Mouse (Mus musculus) naive thymus-derived CD4-positive, alpha-beta T cell, adult 2 months (primary cell): ENCODE results near the gene Rhot2.

ENCODE experiments used
- DNase-seq: peaks from one replicate; pipeline ENCODE4 v3.0.0-alpha.2; 2011; ENCODE audit warnings: low read depth

Rhot2 gene

DNA sequence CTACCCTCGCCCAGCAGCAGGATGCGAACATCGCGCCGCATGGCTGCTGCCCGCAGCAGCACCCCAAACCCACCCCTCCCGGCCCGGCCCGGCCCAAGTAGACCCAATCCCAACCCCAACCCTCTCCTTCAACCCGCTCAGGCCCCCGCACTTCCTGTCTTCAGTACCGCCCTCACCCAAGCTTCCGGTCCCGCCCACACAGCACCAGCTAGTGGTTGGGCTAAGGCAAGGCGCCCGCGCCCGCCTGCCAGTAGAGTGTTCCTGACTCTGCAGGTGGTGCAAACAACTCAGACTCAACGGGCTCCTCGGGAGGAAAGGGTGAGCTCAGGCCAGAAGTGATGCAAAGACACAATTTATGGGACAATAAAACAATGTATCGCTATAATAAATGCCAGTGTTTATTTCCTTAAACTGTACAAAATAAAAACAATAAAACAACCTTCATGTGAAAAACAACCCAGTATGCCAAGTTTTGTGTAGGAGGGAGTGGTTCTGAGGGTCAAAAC, at the start of gene Rhot2:
Gene Rhot2 (minus strand): TSS at position 456 of the 506 bp plus-strand sequence.
- DNase-seq: peak; percentile 95

DNA sequence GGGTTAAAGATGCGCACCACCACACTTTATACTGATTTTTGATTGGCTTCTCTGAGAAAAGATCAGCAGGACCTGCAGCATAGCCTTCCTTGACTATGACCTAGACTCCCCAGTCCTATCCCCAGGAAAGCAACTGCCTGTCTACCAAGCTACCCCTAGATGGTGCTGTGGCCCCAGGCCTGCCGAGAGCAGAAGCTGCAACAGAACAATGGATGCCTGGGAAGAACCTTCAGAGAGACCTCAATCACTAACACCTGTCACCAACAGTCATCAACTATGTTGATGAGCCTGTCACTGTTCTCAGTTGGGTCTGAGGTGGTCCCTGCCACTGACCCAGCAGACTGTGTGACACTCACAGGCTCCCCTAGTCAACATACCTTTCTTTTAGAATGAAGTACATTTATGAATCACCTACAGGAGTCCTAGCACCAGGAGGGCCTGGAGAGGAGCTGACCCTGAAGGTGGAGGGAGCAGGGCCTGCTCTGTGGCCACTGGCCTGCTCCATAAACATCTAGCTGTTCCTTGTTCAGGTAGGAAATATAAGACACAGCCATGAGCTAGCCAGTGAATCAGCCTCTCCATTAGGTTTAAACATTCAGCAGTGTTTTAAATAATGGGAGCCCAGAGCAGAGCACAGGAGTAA, 49.4 kb upstream of the Rhot2 start:
- peak; percentile 82 for DNase-seq

DNA sequence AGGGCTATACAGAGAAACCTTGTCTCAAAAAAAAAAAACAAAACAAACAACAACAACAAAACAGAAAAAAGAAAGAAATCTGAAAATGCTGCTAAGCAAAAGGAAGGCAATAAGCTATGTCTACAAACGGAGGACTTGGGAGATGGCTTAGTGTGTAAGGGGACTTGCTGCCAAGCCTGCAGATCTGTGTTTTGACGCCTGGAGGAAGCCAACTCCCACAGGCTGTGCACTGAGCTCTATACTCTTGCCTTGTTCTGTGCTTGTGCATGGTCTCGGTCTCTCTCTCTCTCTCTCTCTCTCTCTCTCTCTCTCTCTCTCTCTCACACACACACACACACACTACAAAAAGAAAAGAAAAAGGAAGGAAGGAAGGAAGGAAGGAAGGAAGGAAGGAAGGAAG, 44.2 kb upstream of the Rhot2 start:
- no peak for DNase-seq

DNA sequence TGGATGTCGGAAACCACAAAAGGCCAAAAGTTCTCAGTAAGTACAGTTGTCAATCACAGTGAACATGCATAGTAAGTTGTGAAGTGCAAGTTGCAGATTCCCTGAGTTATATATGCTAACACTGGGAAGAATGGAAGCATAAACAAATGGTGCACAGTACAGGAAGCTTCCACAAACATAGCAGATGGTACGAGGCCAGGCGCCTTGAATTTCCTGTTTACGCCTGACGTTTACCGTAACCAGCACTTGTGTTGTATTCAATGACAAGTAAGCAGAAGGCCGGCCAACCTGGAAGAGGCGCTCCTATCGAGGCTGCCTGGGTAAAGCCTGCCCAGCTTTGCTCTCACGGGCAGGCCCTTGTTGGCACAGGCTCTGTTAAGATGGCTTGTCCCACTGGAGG, 42.8 kb upstream of the Rhot2 start:
- no peak for DNase-seq

DNA sequence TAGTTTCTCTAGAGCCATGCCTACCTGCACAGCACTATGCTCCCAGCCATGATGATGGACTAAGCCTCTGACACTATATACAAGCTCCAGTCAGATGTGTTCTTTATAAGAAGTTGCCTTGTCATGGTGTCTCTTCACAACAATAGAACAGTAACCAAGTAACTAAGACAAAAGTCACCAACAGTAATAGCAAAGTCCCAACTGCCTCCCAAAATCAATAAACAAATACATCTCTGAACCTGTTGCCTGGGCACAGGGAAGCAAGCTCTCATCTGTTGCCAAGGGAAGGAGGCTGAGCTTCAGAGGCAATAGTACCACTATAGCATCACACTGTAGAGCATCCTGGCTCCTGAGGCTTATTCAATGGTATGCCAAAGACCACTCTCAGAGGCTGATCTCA, 42.2 kb upstream of the Rhot2 start:
- DNase-seq: no peak

DNA sequence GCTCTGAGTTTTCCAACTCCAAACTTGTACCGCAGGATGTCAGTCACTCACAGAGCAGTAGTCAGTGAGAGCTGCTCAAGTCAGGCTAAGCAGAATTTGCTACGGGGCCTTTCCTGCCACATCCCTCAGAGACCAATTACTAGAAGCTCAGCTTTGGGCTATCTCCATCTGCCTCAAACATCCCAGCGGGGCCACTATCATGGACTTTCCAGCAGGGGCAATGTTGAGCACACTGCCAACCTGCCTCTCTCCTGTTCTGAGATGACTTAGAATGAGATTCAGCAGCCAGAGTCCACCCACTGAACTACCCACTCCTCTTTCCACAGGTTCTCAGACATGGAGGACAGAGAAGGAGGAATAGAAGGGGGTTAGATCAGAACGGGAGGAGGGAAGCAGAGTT, 41.0 kb upstream of the Rhot2 start:
- peak; percentile 43 for DNase-seq

DNA sequence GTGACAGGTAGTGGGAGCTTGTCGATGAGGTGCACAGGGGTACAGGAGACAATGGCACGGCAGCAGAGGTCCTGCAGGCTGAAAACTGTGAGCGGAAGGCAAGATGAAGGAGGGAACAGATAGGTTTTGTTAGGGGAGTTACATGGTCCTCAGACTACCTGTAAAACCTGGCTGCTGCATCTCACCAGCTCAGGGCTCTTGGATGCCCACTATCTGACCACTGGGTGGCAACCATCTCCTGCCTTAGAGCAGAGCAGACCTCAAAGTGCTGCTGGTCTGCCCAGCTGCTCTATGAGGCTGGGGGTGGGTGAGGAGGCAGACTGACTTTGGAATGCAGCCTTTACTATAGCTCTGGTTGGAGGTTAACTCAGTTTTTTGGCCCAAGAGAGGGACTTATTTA, 39.2 kb upstream of the Rhot2 start:
- DNase-seq: no peak

DNA sequence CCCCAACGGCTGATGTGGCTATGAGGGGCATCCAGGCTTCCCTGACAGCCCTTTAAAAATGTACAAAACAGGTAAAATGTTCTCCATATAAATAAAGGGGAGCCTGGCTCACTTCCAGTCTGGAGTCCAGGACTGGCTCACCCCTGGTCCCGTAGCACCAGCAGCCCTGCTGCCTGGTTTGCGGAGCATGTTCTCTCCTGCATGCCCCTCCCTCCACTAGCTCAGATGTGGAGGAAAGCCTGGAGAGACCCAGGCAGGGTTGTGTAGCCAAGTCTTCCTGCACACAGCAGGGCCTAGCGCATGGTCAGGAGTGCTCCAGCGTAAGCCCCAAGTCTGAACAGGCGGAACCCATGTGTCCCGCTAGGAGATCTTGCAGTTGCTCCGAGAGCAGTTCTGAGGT, 38.6 kb upstream of the Rhot2 start:
- no peak for DNase-seq

DNA sequence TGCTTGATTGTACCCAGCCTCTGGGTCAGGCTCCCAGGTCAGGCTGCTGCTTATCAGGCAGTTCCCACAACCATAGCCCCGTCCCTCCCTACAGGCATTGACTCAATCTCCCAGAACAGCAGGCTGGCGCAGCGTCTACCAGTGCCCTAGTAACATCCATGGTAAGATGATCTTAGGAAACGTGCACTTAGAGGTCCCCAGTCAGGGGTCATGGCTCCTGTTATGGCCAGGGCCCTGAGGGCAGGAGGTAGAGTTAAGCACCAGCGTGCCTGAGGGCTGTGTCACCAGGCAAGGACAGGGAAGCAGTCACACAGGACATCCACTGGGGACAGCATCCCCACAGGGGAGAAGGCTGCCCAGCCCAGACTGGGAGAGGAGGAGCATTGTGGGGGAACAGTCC, 37.7 kb upstream of the Rhot2 start:
- no peak for DNase-seq

DNA sequence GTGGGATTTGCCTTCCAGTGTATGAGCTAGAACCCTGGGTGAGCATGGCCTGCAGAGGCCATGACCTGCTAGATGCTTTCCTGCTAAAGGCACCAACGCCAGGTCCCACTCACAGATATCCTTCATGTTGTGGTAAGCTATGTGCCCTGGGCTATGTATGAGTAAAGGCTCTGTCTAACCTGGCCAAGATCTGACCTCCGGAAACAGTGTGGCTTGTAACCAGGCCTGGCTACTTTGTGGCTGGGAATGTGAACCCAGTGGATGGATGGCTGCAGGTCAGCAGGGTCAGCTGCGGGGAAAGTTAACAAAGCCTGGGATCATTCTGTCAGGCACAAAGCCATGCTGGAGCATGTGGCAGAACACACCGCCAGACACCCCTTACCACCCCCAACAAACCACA, 37.0 kb upstream of the Rhot2 start:
- no peak for DNase-seq

DNA sequence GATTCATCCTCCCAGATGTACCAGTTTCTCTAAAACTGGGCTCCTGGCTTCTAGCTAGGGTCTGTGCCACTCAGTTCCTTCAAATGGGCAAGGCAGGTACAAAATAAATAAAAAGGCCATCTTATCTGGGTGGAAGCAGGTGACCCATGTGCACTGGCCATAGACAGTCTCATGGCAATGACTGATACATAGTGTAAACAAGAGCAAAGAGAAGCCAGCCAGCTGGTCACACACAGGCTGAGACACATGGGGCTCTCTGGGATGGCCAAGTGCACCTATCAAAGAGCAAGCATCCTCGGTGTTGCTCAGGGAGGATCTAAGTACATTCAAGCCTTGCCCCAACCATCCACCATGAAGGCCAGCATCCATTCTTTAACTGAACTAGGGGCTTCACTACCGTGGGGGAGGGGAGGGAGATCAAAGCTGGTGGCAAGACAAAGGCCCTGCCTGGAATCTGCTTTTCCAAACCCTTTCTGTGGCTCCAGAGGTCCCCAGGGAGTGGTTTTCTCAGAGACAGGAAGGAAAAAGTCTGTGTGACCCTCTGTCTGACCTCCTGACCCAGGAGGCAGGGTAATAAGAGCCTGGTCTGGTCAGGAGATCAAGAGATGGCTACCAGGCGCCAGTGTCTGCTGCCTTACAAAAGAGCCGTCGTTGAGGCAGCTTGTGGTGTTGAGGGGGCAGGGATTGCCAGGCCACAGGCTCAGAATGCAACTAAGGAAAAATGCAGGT, 36.4 kb upstream of the Rhot2 start:
- no peak for DNase-seq

DNA sequence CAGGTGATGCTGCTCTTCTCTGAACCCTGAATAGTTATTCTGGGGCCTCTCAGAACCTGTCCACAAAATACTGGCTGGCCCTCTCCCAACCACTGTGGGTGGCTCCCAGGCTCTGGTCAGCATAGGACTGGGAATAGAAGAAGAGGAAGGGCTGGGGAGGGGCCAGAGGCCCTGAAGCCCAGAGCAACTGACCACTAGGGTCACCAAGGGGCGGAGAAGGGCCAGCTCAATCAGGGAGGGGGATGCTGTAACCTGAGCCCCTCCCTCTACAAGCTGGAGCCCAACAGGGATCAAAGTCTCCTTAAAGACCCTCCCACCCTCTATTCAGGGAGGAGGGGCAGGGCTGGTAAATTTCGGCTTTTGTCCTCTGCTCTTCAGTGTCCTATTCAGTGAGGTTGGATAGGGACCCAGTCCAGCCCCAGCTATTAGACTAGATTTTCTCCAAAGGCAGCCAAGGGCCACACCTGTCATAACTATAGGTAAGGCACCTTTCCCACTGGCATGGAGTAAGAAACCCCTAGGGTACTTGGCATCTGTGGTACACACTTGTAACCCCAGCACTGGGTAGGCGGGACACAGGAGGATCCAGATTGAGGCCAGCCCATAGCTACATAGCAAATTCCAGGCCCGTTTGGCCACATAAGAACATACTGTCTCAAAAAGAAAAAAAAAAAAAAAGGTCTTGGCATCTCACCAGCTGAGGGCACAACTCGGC, 35.7 kb upstream of the Rhot2 start, which contains the start of gene Wfikkn1:
Gene Wfikkn1 (minus strand): TSS at position 663 of the 715 bp plus-strand sequence.
- DNase-seq: no peak

DNA sequence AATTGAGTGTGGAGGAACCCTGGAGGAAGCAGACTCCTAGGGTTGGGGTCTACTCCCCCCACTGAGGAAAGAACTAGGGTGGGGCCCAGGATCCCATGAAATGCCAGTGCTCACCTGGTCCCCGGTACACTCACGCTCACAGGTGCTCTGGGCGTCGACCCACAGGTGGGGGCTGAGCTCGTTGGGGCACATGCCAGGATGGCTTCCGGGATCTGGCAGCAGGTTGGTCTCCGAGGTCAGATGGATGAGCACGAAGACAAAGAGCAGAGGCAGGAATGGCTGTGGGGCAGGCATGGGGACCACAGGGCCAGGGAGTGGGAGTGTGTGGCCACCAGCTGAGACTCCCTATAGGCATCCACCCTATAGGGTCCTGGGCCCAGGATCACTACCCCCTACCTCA, 35.1 kb upstream of the Rhot2 start:
- DNase-seq: no peak

DNA sequence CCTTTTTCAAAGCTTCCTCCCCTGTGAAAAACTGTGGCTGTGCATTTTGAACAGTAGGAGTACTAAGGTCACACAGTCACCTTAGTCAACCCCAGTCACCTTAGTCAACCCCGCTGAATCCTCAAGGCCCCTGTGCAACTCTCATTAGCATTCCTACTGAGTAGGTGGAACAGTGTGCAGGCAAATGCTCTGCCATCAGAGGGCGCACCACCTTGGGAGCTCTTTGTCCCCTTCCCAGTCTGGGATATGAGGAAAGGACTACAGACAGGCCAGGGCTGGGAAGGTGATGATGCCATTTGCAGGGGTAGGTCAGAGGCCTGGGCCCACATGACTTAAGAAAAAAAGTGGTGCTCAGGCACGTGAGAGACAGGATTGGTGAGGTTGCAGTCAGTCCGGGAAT, 34.6 kb upstream of the Rhot2 start:
- DNase-seq: no peak

DNA sequence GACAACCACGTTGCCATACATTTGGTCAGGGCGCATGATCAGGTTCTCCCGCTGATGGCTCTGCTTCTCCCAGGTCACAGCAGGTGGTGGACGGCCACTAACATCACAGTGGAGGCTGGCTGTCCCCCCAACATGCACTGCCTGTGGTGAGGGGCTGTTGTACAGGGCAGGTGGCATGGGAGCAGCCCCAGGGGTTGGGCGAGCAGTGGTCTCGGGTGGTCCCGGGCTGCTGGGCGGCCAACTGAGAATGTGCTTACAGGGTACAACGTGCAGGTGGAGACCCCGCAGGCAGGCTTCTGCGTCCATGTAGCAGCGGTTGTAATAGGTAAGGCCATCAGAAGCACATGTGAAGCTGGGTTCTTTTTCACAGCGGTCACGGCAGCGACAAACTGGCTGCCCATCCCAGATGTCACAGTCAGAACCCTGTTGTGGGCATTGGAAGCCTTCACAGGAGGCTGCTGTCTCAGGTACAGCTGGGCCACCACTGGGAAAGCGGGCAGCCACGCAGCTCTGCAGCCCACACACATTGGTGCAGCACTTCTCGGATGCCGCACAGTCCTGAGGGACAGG, 34.0 kb upstream of the Rhot2 start:
- no peak for DNase-seq

DNA sequence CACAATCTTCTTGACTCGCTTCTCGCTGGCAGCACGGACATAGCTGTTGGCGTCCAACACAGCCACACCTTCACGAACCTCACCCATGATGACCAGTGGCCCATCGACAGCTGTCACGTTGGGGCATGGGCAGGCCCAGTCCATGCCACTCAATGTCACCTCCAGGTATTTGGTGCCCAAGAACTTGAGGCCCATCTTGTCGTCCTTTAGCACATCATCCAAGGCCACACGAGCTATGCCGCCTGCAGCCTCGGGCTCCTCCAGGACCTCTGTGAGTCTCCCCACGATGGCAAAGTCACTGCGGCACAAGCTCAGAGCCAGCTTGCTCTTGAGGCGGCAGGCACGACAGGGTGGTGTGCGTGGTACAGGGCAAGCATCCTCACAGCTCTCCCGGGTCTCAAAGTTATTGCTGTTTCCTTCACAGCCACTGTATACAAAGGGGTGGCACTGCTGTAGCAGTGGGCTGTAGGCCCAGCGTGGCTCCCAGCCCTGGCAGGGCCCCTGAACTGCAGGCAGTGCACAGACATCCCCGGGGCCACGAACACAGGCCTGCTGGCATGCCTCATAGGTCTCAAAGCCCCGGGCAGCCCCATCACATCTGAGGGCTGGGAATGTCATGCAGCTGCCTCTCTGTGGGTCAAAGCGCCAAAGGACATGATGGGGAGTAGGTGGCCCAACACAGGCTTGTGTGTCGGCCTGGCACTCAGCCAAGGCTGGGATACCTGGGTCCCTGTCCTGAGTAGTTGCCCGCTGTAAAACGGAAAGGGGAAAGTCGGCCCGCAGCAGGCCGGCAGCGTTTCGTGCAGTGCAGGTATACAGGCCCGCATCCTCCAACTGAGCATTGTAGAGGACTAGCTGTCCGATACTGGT, 33.3 kb upstream of the Rhot2 start:
- no peak for DNase-seq

DNA sequence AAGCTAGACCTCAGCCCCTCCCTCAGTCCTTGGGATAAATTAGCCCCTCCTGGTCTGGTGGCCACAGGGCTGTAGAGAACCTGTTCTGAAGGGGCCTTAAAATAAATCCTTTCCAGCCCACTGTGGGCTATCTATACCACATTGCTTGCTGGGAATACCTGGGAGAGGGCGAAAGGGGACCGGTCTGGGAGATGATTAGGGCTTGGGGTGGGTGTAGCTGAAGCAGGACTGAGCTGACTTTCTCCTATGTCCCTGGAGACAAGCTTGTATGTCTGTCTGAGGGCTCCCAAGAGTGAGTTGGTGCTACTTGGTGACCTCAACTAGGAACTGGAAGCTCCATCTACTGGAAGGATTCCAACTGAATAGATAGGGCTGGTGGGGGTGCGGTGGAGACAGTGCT, 32.4 kb upstream of the Rhot2 start:
- no peak for DNase-seq

DNA sequence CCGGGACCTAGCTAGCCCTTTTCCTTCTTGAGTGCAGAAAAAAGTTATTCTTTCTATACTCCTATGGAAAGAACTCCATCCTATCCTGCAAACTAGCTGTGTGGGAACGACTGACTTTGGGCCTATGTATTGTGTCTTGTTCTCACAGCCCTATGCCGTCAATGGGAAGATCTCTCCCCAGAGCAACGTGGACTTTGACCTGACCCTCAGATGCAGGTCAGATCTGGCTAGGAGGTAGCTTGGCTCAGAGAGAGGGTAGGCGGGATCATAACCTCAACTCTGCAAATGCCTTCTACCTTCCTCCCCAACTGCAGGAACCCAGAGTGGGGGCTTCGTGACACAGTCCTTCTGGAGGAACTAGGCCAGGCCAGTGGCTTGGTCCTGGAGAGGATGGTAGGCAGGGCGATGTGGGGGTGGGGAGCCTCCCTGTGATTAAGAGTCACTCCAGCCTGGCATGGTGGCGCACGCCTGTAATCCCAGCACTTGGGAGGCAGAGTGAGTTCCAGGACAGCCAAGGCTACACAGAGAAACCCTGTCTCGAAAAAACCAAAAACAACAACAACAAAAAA, 31.8 kb upstream of the Rhot2 start:
- no peak for DNase-seq

DNA sequence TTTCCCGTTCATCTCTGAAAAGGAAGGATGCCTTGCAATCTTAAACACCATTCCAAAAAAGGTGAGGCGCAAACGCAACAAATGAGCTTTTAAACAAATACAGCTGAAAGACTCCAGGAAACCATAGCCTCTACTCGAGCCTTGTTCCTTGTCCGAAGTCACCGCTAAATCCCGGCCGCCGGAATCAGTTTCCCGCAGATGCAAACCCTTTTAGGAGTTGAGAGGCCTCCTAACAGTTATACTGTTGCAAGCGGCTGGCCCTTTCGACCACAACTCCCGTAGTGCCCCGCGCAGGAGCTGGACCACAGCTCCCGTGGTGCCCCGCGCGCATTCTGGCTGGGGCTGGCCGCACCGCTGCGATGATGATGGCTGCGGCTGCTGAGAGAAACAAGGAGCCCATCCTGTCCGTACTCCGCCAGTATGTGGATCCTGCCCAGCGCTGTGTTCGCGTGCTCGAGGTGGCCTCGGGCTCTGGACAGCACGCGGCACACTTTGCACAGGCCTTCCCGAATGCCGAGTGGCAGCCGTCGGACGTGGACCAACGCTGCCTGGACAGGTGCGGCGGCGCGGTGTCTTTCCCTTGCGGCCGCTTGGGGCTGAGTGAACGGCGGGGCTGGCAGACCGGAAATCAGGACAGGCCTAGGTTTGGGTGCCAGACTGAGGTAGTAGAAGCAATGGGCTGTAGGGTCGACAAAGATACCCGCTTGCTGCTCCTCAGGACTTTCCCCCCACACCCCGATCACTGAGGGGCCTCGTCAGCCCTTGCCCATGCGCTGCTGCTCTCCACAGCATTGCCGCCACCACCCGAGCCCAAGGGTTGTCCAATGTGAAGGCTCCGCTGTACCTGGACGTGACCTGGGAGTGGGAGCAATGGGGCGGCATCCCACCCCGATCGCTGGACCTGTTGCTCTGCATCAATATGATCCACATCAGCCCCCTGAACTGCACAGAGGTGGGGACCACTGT, 30.8 kb upstream of the Rhot2 start:
- peak; percentile 88 for DNase-seq

DNA sequence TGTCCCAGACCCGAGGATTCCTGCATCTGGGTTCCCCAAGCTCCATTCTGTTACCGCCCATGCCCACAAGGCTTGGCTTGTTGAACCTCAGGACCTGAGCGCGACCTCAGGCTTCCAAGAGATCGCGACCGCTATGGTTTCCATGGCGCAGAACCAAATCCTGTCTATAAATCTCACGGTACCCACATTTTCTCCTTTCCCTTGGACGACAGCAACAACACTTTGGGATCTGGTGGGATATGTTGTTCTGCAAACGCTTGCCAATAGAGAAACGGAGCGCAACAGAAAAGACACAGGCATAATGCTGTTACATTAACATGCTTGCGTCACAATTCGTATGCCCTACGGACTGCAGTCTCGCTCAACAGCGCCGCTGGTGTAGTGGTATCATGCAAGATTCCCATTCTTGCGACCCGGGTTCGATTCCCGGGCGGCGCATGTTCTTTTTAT, 30.1 kb upstream of the Rhot2 start, which contains the start of gene Mettl26:
Gene Mettl26 (plus strand): TSS at position 354 of the 450 bp plus-strand sequence.
- peak; percentile 97 for DNase-seq
